Mouse (Mus musculus) layer of hippocampus, adult 8-10 months (tissue): ENCODE data around the gene Frs2. TPM values are rescaled to one million over a fixed set of nuclear protein-coding genes. Genes with fewer than 3 reads are reported as not detected.

Source experiments
- DNase-seq, 2 experiments: peaks; one replicate each; pipeline ENCODE4 v3.0.0; 2022; ENCODE audit warnings: low spot score in 2 of 2
- total RNA-seq, 4 experiments: library from RNA; stranded (reverse); gene quantifications; 2 replicates each; pipeline ENCODE4 v1.2.4; 2022

The Frs2 gene
- total RNA-seq, result 10 to 100 TPM; 35.8 to 44.1 (median 40.8) TPM

- DNase-seq, result peak; percentile 89
These were observed at the start of gene Frs2 for GRCm38 (mm10) chr10:117148361-117149003. TSS of gene Frs2 (minus strand) at chr10:117148534.

GRCm38 (mm10) chr10:117196696-117197095 lies 48.4 kb upstream of the Frs2 start:
- no peak for DNase-seq

- DNase-seq, result no peak
These were observed 47.4 kb upstream of the Frs2 start for GRCm38 (mm10) chr10:117195748-117196147.

- no peak for DNase-seq
These were observed 46.7 kb upstream of the Frs2 start for GRCm38 (mm10) chr10:117195005-117195404.

GRCm38 (mm10) chr10:117193364-117193763 lies 45.0 kb upstream of the Frs2 start:
- DNase-seq, result no peak

- no peak for DNase-seq
These were observed 37.2 kb upstream of the Frs2 start for GRCm38 (mm10) chr10:117185399-117186089.

- no peak for DNase-seq
These were observed 32.8 kb upstream of the Frs2 start for GRCm38 (mm10) chr10:117181098-117181497.

GRCm38 (mm10) chr10:117174645-117175044 lies 26.3 kb upstream of the Frs2 start:
- DNase-seq, result no peak

- DNase-seq, result no peak
These were observed 25.5 kb upstream of the Frs2 start for GRCm38 (mm10) chr10:117173566-117174438.

GRCm38 (mm10) chr10:117173111-117173510 lies 24.8 kb upstream of the Frs2 start:
- no peak for DNase-seq

GRCm38 (mm10) chr10:117172069-117172468 lies 23.7 kb upstream of the Frs2 start:
- DNase-seq, result no peak

GRCm38 (mm10) chr10:117166785-117167425 lies 18.6 kb upstream of the Frs2 start:
- no peak for DNase-seq

GRCm38 (mm10) chr10:117162662-117163061 lies 14.3 kb upstream of the Frs2 start:
- DNase-seq, result peak; percentile 10 to 23

GRCm38 (mm10) chr10:117160099-117160498 lies 11.8 kb upstream of the Frs2 start:
- no peak for DNase-seq

GRCm38 (mm10) chr10:117152247-117152646 lies 3.9 kb upstream of the Frs2 start:
- no peak for DNase-seq

- DNase-seq, result no peak
These were observed 3.3 kb upstream of the Frs2 start for GRCm38 (mm10) chr10:117151676-117152075.

- DNase-seq, result no peak
These were observed 2.9 kb upstream of the Frs2 start for GRCm38 (mm10) chr10:117151241-117151640.

GRCm38 (mm10) chr10:117150764-117151163 lies 2.4 kb upstream of the Frs2 start:
- DNase-seq, result no peak

- no peak for DNase-seq
These were observed 1.7 kb upstream of the Frs2 start for GRCm38 (mm10) chr10:117149942-117150617.

- no peak for DNase-seq
These were observed 907 bp upstream of the Frs2 start for GRCm38 (mm10) chr10:117149241-117149640.
